Mouse (Mus musculus): ENCODE results near the gene Il1r1.
"Not testable (repeated sequence)": the region's sequence is repeated elsewhere in the genome, so short reads cannot be mapped to it uniquely, and the experiment has no call there.

Gene Il1r1

GRCm38 (mm10) chr1:40271052-40271451 lies 46.2 kb downstream of the Il1r1 start:
- no peak for DNase-seq (ENCODE audit: low read depth, low spot score)

GRCm38 (mm10) chr1:40271486-40272055 lies 46.7 kb downstream of the Il1r1 start:
- no peak for DNase-seq (ENCODE audit: low read depth, low spot score)

DNA sequence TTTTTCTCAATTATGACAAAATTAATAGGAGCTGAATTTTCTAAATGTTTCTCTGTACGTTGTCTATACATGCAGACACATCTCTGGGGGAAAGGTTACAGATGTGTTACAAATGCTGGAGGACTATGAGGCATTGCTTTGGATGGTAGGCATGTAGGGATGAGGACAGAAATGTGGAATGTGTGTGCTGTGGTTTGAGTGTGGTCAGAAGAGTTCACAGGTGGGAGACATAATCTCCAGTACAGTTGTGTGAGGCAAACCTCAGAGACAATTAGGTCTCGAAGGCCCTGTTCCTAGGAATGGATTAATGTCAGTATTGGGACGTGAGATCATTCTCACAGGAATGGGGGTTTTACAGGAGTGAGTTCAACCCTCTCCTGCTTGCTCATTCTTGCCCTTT lies 47.3 kb downstream of the Il1r1 start:
- no peak for DNase-seq (ENCODE audit: low read depth, low spot score)

DNA sequence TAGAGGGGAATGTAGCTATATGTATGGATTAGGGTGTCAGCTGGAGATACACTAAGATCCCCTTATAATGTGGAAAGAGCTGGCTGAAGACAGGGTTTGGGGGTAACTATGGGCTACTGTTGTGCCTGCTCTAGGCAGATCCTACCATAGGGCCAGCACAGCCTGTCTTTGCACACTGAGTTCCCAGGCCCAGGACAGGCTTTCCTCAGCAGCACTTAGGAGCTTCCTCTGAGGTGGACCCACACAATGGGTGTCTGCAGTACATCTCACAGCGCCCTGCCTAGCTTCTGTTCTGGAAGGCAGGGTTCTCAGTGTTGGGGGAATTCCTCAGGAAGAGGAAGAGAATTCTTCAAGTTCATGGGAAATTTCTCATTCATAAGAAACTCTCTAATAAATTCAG lies 48.6 kb downstream of the Il1r1 start:
- DNase-seq (ENCODE audit: low read depth, low spot score): no peak

DNA sequence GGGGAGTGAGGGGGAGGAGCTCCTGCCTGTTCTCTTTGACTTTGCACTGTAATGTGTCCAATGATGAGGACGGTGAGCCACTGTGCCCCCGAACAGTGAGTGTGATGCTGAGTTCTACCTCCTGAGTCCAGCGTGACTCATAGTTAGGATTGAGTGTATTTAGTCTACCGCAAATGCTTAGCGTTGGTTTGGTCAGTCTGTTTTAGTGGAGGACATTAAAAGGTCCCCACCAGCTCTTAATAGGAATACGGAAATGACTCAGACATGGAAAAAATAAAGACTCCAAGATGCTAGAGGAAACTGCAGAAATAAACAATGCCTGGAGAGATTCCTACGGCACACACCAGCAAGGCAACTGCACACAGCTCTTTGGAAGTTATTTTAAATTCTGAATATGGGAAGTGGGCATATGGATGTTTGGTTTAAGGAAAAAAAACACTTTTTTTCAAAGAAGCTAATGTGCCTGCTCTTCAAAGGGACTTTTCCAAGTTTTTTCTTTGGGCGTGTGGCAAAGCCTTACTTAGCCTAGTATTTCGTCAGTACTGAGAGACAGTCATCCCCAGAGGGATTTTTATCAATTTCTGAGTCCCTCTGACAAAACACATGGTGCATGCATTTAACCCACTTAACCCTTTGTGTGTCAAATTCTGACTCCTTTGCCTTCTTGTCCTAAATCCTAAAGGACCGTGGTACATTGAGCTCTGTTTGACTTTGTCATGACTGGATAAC lies 50.6 kb downstream of the Il1r1 start:
- DNase-seq (ENCODE audit: low read depth, low spot score): no peak

DNA sequence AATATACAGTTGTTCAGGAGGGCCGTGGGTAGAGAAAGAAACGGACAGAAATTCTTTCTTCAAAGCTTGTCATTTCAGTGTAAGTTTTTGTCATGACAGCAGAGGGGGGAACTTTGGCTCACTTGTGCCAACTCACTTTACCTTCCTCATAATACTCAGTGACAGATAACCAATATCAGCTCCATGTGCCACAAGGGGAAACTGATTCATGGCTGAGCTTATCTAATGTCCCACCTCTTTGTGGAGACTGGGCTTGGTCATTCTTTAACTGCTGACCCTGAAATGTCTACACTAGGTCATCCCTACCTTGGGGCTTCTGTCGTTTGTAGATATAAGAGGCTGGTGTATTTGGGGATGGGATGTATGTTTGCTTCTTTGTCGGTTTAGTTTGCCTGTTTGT lies 53.1 kb downstream of the Il1r1 start:
- no peak for DNase-seq (ENCODE audit: low read depth, low spot score)

- no peak for DNase-seq (ENCODE audit: low read depth, low spot score)
Measured at GRCm38 (mm10) chr1:40278720-40279119, 53.8 kb downstream of the Il1r1 start.

DNA sequence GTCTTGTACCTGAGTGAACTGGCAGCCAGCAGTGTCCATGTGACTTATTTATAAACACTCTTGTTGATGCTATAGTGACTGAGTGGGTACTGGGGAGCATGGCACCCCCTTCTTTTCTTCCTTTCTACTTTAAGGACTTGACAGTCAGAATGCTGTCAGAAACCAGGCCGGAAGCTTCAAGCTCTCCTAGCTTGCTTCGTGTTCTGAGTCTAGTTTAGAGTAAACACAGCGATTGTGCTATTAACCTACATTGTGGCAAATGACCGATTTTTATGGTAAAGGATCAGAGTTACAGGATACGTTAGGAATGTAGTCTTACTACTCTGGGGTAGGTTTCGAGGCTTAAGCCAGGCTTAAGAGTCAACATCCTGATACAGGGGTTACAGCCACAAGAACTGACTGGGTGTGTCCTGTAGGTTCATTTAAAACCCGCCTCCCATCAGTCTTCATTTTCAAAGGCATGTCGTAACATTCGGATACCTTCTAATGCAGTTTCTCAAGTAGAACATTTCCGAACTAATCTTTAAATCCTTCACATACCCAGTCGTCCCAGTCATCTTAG lies 54.4 kb downstream of the Il1r1 start:
- no peak for DNase-seq (ENCODE audit: low read depth, low spot score)

DNA sequence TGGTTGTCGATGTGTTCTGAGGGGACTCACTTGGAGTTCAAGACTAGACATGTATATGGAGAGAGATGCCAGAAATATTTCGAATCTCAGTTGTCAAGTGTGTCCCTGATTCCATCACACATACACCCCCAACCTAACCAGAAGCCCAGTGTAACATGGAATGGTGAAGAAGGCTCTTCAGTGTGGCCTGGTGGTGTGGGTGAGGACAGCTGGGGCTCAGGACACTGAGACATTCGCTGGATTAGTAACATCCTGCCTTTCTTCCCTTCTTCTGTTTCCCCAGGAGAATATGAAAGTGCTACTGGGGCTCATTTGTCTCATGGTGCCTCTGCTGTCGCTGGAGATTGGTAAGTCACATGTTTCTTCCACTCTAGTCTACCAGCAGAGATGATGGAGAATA lies 57.1 kb downstream of the Il1r1 start:
- DNase-seq (ENCODE audit: low read depth, low spot score): no peak

DNA sequence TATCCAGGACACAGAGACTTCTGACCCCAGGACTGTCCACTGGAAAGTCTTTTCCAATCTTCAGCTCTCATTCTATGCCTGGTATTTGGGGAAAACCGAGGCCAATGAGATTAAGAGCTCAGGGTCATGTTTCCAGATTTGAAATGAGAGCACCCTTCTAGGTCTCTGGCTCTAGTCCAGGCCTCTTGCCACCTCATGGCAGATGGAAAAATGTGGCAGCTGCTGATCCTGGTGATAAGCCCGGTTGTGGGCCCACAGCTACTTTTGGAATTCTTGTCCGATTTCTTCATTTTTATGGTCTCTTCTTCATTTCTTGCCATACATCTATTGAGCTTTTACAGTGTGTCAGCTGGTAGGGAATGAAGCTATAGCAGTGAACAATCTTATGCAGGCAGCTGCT lies 57.5 kb downstream of the Il1r1 start:
- no peak for DNase-seq (ENCODE audit: low read depth, low spot score)

GRCm38 (mm10) chr1:40283995-40284394 lies 59.1 kb downstream of the Il1r1 start:
- DNase-seq (ENCODE audit: low read depth, low spot score): no peak

DNA sequence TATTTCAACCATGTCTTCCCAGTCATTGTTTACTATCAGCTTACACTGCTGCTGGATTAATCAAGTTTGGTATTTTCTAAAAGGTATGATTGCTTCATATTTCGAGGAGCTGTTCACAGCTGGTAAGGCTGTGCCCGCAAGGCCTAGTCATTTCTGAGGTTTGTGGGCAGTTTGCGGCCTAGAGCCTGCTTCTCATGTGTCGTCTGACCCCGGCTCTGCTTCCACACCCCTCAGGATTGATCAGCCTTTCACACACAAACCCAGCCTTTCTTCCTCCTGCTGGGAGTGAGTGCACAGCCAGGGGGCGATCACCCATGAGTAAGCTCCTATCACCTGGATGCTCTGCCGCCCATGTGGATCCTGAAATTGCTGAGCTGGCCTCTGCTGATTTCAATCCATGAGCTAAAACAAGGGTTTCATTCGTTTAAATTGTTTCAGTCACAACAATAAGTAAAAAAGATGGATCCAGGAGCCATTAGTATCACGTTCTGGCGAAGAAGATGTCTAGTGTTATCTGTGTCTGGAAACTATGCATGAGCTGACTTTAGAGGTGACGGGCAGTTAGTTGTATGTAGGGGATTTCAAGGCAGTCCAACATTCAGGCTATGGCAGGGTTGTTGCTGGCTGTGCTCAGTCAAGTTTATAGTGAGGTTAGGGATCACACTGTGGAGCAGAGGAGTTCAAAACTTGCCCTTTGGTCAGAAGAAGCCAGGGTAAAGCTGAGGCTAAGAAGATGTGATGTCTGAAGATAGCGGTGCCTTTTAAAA lies 65.8 kb downstream of the Il1r1 start:
- no peak for DNase-seq (ENCODE audit: low read depth, low spot score)

GRCm38 (mm10) chr1:40292231-40292630 lies 67.4 kb downstream of the Il1r1 start:
- no peak for DNase-seq (ENCODE audit: low read depth, low spot score)

DNA sequence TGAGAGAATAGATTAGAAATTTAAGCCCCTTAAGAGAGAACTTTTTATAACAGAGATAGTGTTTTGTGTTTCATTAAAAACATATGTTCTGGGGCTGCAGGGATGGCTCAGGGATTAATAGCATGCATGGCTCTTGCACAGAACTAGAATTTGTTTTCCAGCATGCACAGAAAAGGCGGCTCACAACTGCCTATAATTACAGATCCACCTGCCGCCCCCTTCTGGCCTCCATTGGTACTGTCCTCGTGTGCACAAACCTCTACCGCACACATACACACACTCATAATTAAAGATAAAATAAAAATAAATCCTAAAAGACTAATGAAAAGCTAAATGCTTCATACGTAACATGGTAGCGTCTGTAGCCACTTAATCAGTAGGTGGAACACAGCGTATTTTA lies 69.0 kb downstream of the Il1r1 start:
- DNase-seq (ENCODE audit: low read depth, low spot score): no peak

- DNase-seq (ENCODE audit: low read depth, low spot score): no peak
Measured at GRCm38 (mm10) chr1:40294824-40295223, 69.9 kb downstream of the Il1r1 start.

GRCm38 (mm10) chr1:40298053-40298452 lies 73.2 kb downstream of the Il1r1 start:
- no peak for DNase-seq (ENCODE audit: low read depth, low spot score)

DNA sequence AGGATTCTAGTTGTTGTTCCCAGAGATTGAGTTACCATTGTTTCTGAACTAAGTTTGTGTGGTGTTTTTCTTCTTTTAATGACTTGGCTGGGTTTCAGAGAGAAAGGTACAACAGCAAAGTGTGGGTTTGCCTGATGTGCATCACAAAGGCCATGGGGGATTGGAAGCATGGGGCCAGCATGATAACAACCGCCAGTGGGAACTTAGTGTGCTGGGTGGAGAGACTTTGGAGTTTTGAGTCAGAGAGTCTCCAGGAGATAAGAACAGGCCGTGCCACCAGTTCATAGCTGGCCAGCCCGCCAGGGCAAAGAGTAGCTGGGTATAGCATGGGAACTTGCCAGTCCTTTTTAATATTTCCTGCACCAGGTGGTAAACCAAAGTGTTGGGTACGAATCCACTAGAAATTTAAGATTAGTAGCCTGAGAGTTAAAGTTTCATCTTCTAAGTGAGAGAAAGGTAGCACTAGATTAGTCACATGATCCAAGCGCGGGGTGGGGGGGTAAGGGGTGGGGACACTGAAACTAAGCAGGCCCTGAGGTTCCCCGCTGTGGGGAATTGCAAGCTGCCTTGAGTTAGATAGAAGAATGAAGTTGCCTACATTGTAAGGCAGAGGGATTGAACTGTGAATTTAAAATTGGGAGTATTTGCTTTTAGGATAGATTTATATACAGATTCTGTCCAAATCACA lies 78.4 kb downstream of the Il1r1 start:
- no peak for DNase-seq (ENCODE audit: low read depth, low spot score)

- not testable (repeated sequence) for DNase-seq (ENCODE audit: low read depth, low spot score)
Measured at GRCm38 (mm10) chr1:40304321-40304720, 79.4 kb downstream of the Il1r1 start.

GRCm38 (mm10) chr1:40306111-40306510 lies 81.2 kb downstream of the Il1r1 start:
- DNase-seq (ENCODE audit: low read depth, low spot score): no peak

DNA sequence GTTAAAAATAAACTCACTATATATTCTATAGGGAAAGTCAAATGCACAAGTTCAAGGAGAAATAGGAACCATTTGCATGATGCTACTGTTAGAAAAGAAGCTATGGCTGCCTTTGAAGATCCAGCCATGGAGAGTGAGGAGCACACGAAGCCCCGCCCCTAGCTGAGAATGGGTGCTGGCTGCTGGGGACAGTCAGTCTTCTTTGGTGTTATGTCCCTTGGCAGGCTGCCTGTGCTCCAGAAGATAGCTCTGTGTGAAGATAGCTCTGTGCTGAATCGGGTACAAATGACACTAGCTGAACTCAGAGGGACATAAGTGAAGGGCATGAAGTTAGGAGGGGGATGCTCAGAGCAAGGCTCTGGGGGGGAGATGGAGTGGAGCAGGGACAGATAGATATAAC lies 86.2 kb downstream of the Il1r1 start:
- no peak for DNase-seq (ENCODE audit: low read depth, low spot score)

DNA sequence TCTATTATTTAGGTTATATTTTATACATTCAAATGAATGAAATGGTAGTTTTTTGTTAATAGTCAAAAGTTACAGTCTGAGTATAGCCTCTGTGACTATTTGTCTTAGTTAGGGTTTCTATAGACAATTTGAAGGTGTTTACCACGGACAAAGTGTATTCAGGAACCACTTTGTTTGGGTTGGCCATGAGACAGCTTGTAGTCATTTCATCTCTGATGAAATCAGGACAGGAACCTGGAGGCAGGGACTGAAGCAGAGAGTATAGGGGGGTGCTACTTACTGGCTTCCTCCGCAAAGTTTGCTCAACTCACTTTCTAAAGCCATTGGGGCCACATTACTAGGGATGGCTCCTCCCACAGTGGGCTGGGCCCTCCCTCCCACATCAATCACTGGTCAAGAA lies 86.7 kb downstream of the Il1r1 start:
- DNase-seq (ENCODE audit: low read depth, low spot score): no peak

DNA sequence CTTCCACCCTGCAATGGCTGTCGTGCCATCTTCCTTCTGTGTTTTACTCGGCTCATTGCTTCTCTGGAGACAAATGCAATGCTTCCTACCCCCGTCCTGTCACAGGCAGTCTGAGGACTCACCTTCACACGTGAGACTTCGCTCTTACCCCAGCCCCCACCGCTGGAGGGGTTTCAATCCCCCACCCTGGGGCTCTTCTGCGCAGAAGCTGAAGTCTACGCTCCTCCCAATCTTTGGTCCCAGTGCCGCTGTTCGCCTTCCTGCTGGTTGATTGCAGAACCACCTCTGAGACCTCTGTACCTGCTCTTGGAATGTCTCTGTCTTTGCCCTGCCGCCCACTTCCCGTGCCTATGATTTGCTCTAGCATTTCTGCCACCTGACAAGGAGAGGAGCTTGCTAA lies 89.1 kb downstream of the Il1r1 start:
- DNase-seq (ENCODE audit: low read depth, low spot score): no peak
